Mouse (Mus musculus) heart, postnatal 25 days (tissue): ENCODE results near the gene Rapgef4. TPM values are rescaled to one million over a fixed set of nuclear protein-coding genes. Genes with fewer than 3 reads are reported as not detected.
"Not testable (repeated sequence)": the region's sequence is repeated elsewhere in the genome, so short reads cannot be mapped to it uniquely, and the experiment has no call there.

Source experiments
- DNase-seq: peaks from one replicate; pipeline ENCODE4 v3.0.0; 2022; ENCODE audit warnings: low spot score
- intact Hi-C: fragments of 180-260 bp; cut with DNase I; formaldehyde crosslinking; loops from one replicate; pipeline ENCODE4 v1.15.1; 2025
- total RNA-seq, 2 experiments: library from RNA; stranded (reverse); gene quantifications; 2 replicates each; pipeline ENCODE4 v1.2.3; 2021

Gene Rapgef4
- total RNA-seq, 2 experiments from 2014 or later: 21.5 to 23.1 TPM

- no peak for DNase-seq
- intact Hi-C loops: no loop called here
Observed at GRCm38 (mm10) chr2:72139863-72140845, 159.1 kb downstream of the Rapgef4 start.

- no peak for DNase-seq
- intact Hi-C loops: no loop called here
Observed at GRCm38 (mm10) chr2:72141091-72141490, 160.1 kb downstream of the Rapgef4 start.

GRCm38 (mm10) chr2:72141732-72142131, 160.7 kb downstream of the Rapgef4 start:
- DNase-seq, intact Hi-C loops: not testable (repeated sequence)

- DNase-seq: no peak
- intact Hi-C loops: no loop called here
Observed at GRCm38 (mm10) chr2:72143413-72143812, 162.4 kb downstream of the Rapgef4 start.

- no peak for DNase-seq
- intact Hi-C loops: no loop called here
Observed at GRCm38 (mm10) chr2:72144576-72145200, 163.6 kb downstream of the Rapgef4 start.

GRCm38 (mm10) chr2:72145281-72145875, 164.3 kb downstream of the Rapgef4 start:
- DNase-seq: no peak
- intact Hi-C loops: no loop called here

- no peak for DNase-seq
- intact Hi-C loops: no loop called here
Observed at GRCm38 (mm10) chr2:72146061-72146460, 165.0 kb downstream of the Rapgef4 start.

GRCm38 (mm10) chr2:72147246-72147645, 166.2 kb downstream of the Rapgef4 start:
- intact Hi-C loops: no loop called here
- no peak for DNase-seq

- no peak for DNase-seq
- intact Hi-C loops: no loop called here
Observed at GRCm38 (mm10) chr2:72147695-72148094, 166.7 kb downstream of the Rapgef4 start.

- DNase-seq: no peak
- intact Hi-C loops: loop anchor here (1.0 kb wide), 1 partner anchor 52 kb away; no protein-coding TSS in a partner anchor
Observed at GRCm38 (mm10) chr2:72148647-72149046, 167.6 kb downstream of the Rapgef4 start.

GRCm38 (mm10) chr2:72149059-72149458, 168.0 kb downstream of the Rapgef4 start:
- intact Hi-C loops: loop anchor here (1.0 kb wide), 1 partner anchor 53 kb away; no protein-coding TSS in a partner anchor
- no peak for DNase-seq

- intact Hi-C loops: no loop called here
- no peak for DNase-seq
Observed at GRCm38 (mm10) chr2:72151792-72152554, 170.9 kb downstream of the Rapgef4 start.

- no peak for DNase-seq
- intact Hi-C loops: no loop called here
Observed at GRCm38 (mm10) chr2:72152746-72153145, 171.7 kb downstream of the Rapgef4 start.

- intact Hi-C loops: no loop called here
- no peak for DNase-seq
Observed at GRCm38 (mm10) chr2:72153851-72154250, 172.8 kb downstream of the Rapgef4 start.

GRCm38 (mm10) chr2:72155102-72155773, 174.2 kb downstream of the Rapgef4 start:
- intact Hi-C loops: no loop called here
- no peak for DNase-seq

- intact Hi-C loops: no loop called here
- no peak for DNase-seq
Observed at GRCm38 (mm10) chr2:72156484-72156883, 175.4 kb downstream of the Rapgef4 start.

- DNase-seq: no peak
- intact Hi-C loops: no loop called here
Observed at GRCm38 (mm10) chr2:72157561-72157960, 176.5 kb downstream of the Rapgef4 start.

GRCm38 (mm10) chr2:72158045-72158444, 177.0 kb downstream of the Rapgef4 start:
- intact Hi-C loops: no loop called here
- no peak for DNase-seq

- intact Hi-C loops: no loop called here
- DNase-seq: no peak
Observed at GRCm38 (mm10) chr2:72158691-72159225, 177.7 kb downstream of the Rapgef4 start.
